Mouse (Mus musculus): ENCODE data around the gene Umod.

Gene Umod

DNA sequence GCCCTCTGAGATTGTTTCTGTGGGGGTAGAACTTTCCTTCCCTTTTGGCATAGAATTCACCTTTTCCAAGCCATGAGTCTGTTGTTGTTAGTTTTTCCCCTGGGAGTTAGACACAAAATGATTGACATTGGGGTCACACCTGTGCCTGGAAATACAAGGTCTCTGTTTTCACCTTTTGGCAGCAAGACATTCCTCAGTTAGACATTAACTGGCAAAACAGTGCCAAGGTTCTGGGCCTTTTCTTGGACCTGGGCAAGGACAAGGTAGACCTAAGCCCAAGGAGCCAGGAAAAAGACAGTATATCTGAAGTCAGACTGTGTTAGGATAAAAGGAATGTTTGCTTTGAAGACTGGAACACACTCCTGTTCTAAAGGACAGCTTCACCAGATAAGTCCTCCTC lies at the start of gene Umod:
Umod (minus strand) TSS at position 27 of the 400 bp plus-strand sequence.
- DNase-seq (ENCODE audit: low spot score) = no peak

DNA sequence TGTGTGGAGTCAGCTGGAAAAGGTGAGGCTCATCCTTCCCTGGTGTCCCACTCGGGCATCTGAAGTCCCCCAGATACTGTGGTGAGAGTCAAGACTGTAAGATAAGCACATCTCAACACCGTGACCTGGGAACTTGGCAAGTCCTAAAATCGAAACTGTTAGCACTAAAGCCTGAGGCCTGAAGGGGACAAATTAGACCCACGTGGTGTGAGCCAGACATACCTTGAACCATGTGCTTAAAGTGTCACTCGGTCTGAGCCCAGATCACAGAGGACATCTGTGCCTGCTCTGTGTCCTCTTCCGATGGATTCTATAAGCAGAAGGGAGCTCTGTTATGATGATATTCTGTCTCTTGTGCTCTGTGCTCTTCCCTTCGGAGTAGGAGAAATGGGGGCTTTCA lies 49.5 kb upstream of the Umod start:
- no peak for DNase-seq (ENCODE audit: low spot score)

- DNase-seq (ENCODE audit: low spot score) = no peak
Measured at GRCm38 (mm10) chr7:119527548-119527947, 48.5 kb upstream of the Umod start.

DNA sequence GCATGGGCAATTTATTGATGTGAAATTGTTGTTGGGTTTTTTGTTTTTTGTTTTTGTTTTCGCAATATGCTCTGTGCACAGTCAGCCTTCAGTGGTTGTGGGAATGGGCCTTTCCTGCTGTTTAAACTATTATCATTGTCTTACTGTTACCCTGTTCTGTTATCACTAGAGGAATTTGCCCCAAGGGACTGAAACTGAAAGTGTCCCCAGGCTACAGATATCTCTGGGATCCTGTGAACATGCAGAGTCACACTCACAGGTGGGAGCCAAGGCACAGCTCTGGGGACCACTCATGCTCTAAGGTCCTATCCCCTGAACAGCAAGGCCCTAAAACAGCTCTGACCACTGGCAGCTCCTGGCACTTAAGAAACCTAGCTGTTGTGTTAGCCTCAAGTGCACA lies 48.1 kb upstream of the Umod start:
- DNase-seq (ENCODE audit: low spot score) = no peak

DNA sequence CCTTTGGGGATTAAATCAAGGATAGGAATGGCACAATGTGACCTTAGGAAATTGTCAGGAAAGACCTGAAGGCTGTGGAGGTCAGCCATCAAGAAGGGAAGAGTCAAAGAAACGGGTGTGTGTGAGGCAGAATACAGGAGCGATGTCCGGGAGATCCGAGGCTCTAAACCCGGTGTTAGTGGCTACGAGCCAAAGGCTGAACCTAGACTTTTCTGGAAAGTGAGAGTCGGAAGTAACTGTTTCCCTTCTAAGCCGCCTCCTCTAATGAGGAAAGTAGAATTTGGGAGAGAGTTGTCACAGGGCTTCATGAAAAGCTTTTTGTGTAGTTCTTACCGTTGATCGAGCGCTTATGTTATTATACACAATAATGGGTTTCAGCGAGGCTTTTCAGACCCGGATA lies 47.4 kb upstream of the Umod start:
- no peak for DNase-seq (ENCODE audit: low spot score)

- peak; percentile 40 for DNase-seq (ENCODE audit: low spot score)
Measured at GRCm38 (mm10) chr7:119525881-119526281, 46.8 kb upstream of the Umod start.

GRCm38 (mm10) chr7:119523389-119523788 lies 44.3 kb upstream of the Umod start, which contains the start of gene Pdilt:
Gene Pdilt (minus strand): TSS chr7:119523489.
- DNase-seq (ENCODE audit: low spot score) = no peak

DNA sequence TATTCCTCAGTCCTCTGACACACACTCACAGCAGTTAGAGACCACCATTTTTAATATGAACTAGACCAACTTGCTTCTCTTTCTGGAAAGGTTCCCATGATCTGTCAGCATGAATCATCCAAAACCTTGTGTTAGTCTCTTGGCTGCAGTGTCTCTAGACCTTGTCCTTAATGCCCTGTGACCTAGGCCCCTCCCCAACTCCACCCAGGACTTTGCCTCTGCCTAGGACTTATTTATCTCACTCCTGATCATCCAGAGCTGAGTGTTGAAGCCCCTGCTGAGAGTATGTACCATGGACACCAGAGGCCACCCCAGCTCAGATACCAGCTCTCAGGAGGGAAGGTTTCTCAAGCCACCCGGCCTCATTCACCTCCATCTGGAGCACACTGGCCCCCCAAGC lies 43.3 kb upstream of the Umod start:
- DNase-seq (ENCODE audit: low spot score) = no peak

DNA sequence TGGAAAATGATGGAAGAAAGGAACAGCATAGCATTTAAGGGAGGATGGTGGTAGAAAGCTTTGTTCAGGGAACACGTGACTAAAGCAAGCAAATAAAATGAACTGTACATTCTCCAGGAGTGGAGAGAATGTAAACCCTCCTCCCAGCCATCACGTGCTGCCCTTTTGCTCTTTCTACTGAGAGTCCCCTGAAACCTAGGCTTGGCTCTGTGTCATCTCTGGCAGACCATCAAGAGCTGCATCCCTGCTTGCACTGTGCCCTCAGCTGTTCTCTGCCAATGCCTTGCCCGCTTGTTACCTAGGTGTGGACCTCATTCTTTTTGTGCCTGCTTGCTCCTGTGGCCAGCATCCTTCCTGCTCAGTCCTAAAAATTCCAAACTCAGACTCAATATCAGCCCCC lies 42.7 kb upstream of the Umod start:
- DNase-seq (ENCODE audit: low spot score) = no peak

GRCm38 (mm10) chr7:119519654-119520053 lies 40.6 kb upstream of the Umod start:
- peak; percentile 74 for DNase-seq (ENCODE audit: low spot score)

DNA sequence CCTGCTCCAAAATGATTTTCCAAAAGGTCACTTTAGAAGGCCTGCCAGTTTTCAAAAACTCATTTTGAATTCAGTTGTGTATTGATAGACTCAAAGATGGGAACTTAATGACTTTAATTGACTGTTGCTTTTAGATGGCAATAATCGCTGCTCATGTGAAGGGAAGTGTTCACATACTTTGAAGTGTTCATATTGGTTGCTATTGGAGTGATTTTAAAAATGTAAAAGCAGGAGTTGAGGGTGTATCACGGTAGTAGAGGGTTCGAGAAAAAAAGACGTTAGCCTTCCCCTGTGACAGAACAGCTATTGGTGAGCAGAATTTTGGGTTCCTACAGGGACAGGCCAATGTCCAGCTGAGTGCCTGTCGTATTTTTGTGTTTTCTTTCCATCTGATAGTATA lies 40.1 kb upstream of the Umod start, which contains the start of gene Acsm5:
Acsm5 (plus strand) TSS at position 301 of the 400 bp plus-strand sequence.
- DNase-seq (ENCODE audit: low spot score) = no peak

DNA sequence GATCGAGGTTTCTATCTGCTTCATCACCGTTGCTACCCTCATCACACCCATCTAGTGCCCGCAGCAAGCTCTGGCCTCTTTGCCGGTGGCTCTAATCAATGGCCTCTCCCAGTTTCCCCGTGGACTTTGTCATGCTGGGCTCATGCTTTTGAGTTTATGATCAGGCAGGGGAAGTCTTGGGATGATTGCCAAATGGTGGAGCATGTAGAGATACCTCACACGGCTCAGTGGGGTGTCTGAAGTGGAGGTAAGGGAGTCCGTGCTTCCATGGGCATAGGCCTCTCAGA lies 37.1 kb upstream of the Umod start:
- no peak for DNase-seq (ENCODE audit: low spot score)

GRCm38 (mm10) chr7:119515492-119516271 lies 36.6 kb upstream of the Umod start:
- DNase-seq (ENCODE audit: low spot score) = no peak

DNA sequence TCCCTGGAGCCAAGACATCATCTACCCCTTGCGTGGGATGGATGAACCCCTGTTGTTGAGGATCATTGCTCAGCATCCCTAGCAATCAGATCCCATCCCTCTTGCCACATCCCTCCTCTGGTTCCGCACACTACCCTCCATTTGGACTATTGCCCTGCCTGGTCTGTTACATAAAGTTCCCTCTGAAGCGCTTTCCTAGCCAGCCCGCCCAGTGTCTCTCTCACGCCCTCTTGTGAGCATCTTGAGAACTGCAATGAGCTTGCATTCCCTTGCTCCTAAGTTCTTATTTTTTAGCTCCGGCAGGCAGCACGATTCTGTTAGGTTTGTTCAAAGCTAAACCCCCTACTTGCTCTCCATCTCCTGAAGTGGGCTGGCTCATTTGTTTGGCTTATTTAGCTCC lies 34.0 kb upstream of the Umod start:
- DNase-seq (ENCODE audit: low spot score) = peak; percentile 20

- no peak for DNase-seq (ENCODE audit: low spot score)
Measured at GRCm38 (mm10) chr7:119511143-119511542, 32.1 kb upstream of the Umod start.

DNA sequence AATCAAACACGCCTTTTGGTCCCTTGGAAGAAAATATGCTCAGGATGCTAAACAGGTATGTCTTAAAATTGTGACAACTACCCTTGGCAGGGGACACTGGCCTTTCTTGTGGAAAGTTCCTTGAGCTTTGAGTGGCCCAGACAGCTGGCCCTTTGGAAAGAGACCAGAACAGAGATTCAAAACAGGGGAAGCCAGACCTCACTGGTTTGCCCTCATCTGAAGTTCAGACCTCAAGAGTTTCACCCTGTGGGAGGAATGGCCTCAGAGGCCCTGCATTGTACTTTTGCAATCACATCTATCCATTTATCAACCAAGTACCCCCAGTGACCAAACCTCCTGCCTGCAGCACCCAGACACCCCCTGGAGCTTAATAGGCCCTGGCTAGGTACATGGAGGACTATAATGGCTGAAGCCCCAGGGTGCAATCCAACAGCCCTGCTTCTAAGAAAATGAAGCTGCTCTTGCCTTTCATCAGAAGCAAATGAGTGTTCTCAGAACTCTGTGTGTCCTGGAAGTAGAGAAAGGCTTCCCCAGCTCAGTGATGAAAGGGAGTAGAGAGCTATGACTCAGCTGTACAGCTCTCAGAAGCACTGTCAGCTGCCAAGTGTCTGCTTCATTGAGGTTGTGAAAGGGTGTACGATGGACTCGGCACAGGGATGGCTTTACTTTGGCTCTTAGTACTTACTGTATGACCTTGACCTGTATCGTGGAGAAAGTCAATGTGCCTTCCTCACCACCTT lies 11.1 kb upstream of the Umod start:
- DNase-seq (ENCODE audit: low spot score) = no peak

DNA sequence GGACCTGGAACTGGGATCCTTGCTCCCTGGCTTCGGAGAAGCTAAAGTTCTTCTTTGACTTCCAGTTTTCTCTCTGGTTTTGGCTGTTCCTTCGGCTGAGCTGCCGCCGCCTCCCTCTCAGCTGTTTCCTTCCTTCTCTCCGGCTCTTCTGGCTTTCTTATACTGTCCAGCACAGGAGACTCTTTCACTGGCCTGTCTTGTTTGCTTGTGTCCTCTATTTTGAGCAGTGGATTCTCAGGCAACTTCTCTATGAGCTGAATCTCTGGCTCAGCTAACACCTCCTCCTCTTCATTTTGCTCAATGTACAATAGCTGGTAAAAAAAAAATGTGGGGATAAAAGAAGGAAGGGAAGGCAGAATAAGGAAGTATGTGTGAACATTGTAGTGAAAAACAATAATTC lies 7.6 kb upstream of the Umod start:
- no peak for DNase-seq (ENCODE audit: low spot score)

DNA sequence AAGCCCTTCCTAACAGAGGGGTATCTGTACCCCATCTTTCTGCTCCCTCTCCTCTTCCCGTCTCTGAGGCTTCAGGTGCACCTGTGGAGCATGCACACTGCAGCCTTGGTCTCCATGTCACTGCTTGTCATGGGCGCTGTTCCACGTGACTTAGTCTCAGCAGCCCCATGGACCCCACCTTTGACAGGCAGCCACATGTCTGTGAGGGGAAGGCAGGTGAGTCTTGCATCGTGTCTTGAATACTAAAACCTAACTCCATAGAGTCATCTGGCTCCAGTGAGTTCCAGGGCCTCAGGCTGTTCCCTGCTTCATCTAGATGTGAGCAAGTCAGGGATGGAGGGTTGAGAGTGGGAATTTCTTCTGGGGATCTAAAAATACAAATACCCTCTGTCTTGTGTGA lies 5.1 kb upstream of the Umod start:
- no peak for DNase-seq (ENCODE audit: low spot score)

DNA sequence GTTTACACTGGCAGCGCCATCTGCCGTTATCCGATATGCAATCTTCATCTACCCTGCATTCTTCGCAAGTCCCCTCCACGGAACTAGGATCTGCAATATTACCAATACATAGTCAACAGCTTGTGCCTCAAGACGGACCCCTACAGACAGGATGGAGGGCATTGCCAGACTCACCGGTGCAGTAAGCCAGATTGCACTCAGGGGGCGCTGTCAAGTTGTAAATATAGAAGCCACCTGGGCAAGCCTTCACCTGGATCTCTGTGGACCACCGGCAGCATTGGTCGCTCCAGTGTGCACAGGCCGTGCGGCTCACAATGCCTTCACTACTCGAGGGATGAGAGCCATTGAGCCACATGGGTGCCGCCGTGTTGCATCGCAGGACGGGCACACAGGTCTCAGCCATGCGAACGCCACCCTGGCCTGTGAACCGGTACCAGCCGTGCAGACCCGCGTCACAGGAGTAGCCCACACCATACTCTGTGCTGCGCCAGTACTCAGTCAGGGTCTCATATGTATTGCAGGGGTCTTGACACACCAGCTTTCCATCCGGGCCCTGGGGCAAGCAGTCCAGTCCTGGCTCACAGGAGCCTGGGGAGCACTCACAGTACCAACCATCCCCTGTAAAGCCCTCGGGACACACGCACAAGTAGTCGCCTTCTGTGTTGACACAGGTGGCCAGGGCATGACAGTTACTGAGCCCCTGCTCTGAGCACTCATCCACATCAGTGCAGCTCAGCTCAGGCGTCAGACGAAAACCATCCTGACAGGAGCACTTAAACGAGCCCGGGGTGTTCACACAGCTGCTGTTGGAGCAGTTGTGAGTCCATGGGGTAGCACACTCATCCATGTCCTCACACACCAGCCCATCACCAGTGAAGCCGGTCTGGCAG lies 2.3 kb downstream of the Umod start:
- no peak for DNase-seq (ENCODE audit: low spot score)

DNA sequence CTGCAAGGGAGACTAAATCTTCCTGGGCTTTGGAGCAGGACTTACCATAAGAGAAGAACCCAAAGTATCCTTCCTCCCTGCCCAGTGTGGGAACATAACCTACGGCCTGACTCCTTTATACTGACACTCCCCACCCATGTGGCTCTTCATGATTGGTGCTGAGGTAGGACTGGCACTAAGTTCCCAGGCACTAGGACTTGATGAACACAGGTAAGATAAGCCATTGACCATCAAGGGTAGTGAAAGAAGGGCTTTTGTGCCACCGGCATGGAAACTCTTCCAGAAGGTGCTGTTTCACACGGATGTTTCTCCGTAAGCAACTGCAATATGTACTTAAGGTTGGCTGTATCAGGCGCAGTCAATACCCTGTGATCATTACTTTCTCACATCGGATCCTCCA lies 19.9 kb downstream of the Umod start, which contains the start of gene Gp2:
Gp2 (minus strand) TSS at position 101 of the 400 bp plus-strand sequence.
- DNase-seq (ENCODE audit: low spot score) = no peak

- DNase-seq (ENCODE audit: low spot score) = no peak
Measured at GRCm38 (mm10) chr7:119454192-119454591, 24.9 kb downstream of the Umod start.

DNA sequence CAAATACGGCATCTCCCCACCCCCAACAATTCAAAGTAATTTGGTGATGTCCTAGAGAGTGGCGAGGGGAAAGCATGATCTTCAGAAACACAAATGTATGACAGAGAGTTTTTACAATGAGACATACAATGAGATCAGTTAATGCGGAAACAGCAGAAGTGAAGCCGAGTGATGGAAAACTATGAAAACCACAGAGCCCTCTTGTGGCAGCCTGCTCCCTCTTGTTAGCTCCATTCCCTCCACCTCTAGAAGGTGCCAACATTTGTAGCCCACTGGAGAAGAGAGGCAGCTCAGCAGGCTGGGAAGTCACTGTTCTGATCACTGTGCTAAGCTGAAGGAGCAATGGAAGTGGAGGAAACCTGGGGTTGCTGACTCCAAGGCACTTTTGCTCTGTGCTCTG lies 35.2 kb downstream of the Umod start:
- DNase-seq (ENCODE audit: low spot score) = no peak

DNA sequence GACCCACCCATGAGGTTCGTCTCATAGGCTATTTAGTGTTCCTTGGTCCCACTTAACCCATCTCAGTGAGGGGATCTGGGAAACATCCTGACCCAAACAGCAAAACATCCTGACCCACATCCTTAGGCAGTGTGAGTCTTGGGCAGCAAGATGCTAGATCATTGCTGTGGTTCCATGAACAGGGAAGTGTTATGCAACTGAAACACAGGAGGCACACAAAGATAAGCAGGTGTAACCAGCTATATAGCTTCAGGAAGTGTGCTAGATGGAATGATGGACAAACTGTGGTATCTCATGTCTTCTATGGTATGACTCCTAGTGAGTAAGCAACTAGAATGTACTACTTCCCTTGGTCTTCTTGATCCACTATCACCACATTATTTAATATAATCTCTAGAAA lies 37.1 kb downstream of the Umod start:
- DNase-seq (ENCODE audit: low spot score) = no peak
